Mouse (Mus musculus) heart, postnatal 36 days (tissue): ENCODE measurements around the gene Tcl1b4. TPM values are rescaled to one million over a fixed set of nuclear protein-coding genes. Genes with fewer than 3 reads are reported as not detected.
A peak's percentile ranks its signal among the peaks of the same experiment; 100 is the strongest.
"Not testable (repeated sequence)": the region's sequence is repeated elsewhere in the genome, so short reads cannot be mapped to it uniquely, and the experiment has no call there.

Experiments used
- DNase-seq, 2 experiments: peaks; one replicate each; pipeline ENCODE4 v3.0.0; 2021 to 2022
- intact Hi-C: fragments of 180-260 bp; cut with DNase I; formaldehyde crosslinking; loops from one replicate; pipeline ENCODE4 v1.15.1; 2025
- total RNA-seq, 2 experiments: library from RNA; stranded (reverse); gene quantifications; 2 replicates each; pipeline ENCODE4 v1.2.3; 2021

The Tcl1b4 gene
- total RNA-seq = not detected

DNA sequence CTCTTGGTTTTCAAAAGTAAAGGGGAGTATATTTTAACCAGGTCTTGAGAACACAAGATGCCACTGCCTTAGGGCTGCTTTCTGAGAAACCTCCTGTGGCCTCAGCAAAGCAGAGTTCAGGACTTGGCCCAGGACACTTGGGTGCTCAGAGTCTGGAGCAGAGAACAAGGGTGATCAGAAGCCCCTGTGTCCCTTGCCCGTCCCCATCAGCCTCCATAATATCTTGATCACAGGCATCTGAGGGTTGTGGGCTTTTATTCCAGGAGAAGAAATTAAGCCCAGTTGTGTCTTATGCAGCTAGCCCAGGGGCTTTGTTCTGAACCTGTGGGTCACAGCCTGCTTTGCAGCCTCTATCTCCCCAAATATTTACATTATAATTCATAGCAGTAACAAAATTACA is at the start of gene Tcl1b4:
Gene Tcl1b4 (plus strand): TSS at position 301 of the 400 bp plus-strand sequence.
- DNase-seq, intact Hi-C loops: not testable (repeated sequence)

DNA sequence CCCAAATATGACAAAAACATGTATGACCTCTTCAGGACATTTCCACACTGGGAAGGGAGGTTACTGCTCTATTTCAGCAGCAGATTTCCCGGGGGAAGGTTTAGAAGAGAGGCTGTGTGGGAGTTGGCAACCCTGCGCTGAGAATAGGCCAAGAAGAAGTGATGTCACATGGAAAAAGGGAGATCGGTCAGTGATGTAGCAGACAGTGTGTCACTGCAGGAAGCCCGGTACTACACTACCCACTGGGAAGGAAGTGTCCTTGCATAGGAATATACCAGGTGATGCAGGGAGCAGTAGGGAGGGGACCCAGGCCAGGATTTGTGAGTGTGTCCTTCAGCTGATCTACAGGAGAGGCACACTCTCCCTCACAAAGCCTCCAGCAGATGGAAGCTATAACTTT is 46.5 kb upstream of the Tcl1b4 start:
- intact Hi-C loops = not testable (repeated sequence)
- peak in 1 of 2 experiments; percentile 1 for DNase-seq

DNA sequence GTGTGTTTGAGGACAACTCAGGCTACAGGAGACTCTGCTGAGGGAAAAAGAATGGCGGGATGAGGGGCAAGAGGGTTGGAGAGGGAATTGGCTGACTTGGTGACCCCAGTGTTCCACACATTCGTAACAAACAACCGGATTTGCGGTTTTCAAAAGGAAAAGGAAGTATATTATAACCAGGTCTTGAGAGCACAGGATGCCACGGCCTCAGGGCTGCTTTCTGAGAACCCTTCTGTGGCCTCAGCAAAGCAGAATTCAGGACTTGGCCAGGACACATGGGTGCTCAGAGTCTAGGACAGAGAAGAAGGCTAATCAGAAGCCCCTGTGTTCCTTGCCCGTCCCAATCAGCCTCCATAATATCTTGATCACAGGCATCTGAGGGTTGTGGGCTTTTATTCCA is 42.9 kb upstream of the Tcl1b4 start:
- no peak for DNase-seq
- intact Hi-C loops = no loop called here

DNA sequence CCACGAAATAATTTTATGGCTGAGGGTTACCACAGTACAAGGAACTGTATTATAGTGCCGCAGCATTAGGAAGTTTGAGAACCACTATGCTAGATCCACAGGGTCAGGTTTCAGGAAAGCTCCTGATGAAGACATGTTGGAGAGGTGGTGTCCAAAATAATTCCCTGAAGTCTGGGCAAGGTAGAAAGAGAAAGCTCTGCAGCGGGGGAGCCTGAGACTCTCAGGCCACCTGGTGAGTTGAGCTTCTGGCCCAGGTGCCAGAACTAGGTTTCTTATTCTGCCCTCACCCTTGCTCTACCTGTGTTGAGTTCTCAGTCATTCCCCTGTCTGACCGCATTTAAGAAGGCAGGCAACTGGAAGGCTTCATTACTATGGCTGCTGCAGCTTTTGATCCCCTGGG is 42.4 kb upstream of the Tcl1b4 start, which contains the start of gene Tcl1b1:
Gene Tcl1b1 (plus strand): TSS at position 301 of the 400 bp plus-strand sequence.
- DNase-seq = no peak
- intact Hi-C loops = no loop called here

DNA sequence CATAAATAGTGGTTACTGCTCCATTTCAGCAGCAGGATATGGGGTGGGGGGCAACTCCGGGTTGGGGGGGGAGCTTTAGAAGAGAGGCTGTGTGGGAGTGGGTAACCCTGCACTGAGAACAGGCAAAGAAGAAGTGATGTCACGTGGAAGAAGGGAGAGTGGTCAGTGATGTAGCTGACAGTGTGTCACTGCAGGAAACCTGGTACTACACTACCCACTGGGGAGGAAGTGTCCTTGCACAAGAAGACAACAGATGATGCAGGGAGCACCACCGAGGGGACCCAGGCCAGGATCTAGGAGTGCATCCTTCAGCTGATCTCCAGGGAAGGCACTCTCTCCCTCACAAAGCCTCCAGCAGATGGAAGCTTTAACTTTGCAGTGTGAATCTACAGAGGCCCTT is 35.0 kb upstream of the Tcl1b4 start:
- intact Hi-C loops = no loop called here
- no peak for DNase-seq

DNA sequence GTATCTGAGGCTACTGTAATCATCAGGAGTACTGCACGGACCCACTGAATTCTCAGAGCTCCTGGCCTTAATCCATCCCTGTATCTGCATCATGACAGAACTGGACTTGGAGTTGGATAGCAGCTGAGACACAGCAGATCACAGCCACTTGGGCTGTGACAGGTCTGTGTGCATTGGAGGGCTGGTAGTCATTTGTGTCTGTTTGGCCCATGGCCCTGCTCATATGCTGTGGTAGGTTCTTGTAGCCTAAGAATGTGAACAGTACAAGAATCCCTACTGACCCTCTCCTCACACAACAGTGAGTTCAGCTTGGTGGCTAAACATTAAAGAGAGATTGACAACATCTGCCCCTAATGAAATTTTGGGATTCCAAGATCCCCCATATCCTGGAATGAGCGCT is 28.4 kb upstream of the Tcl1b4 start:
- intact Hi-C loops = no loop called here
- no peak for DNase-seq

DNA sequence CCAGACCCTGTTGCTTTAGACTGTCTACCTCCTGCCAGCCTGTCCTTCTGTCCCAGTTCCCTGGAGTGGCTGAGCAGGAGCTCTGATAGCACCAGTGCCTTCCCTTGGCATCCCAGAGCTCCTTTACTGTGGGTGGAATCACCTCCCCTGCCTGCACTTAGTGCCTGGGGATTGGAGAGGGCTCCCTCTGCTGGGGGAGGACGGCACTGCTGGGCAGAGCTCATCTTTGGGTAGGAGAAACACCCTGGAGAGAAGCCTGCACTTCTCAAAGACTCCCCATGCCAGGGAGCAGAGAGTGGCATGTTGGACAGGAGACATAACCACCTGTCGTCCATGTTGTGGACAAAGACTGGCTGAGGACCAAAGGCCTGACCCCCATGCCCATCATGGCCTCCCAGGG is 27.4 kb upstream of the Tcl1b4 start:
- intact Hi-C loops = not testable (repeated sequence)
- DNase-seq = peak; percentile 13 to 64

DNA sequence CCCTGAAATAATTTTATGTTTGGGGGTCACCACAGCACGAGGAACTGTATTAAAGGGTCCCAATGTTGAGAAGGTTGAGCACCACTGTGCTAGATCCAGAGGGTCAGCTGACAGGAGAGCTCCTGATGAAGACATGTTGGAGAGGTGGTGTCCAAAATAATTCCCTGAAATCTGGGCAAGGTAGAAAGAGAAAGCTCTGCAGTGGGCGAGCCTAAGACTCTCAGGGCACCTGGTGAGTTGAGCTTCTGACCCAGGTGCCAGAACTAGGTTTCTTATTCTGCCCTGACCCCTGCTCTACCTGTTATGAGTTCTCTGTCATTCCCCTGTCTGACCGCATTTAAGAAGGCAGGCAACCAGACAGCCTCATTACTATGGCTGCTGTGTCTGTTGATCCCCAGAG is 25.7 kb upstream of the Tcl1b4 start, which contains the start of gene Tcl1b5:
Gene Tcl1b5 (plus strand): TSS at position 301 of the 400 bp plus-strand sequence.
- intact Hi-C loops, DNase-seq: not testable (repeated sequence)

DNA sequence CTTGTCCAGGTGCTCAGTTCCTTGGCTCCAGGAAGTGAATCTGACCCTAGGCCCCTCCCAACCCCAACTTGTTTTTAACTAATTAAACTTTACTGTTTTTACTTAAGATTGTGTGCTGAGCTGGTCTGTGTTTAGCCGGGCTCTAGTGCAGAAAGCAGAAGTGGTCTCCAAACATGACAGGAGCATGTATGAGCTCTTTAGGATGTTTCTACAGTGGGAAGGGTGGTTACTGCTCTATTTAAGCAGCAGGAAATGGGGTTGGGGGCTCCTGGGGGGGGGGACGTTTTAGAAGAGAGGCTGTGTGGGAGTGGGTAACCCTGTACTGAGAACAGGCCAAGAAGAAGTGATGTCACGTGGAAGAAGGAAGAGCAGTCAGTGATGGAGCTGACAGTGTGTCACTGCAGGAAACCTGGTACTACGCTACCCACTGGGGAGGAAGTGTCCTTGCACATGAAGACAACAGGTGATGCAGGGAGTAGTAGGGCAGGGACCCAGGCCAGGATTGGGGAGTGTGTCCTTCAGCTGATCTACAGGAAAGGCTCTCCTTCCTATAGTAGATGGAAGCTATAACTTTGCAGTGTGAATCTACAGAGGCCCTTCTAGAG is 20.6 kb upstream of the Tcl1b4 start:
- not testable (repeated sequence) for DNase-seq

DNA sequence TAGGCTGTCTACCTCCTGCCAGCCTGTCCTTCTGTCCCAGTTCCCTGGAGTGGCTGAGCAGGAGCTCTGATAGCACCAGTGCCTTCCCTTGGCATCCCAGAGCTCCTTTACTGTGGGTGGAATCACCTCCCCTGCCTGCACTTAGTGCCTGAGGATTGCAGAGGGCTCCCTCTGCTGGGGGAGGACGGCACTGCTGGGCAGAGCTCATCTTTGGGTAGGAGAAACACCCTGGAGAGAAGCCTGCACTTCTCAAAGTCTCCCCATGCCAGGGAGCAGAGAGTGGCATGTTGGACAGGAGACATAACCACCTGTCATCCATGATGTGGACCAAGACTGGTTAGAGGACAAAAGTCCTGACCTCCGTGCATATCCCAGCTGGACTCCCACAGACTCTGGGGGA is 12.8 kb upstream of the Tcl1b4 start:
- intact Hi-C loops = not testable (repeated sequence)
- peak in 1 of 2 experiments; percentile 8 for DNase-seq

More for the DNA sequence above, 20.6 kb upstream of the Tcl1b4 start:
- intact Hi-C loops = not testable (repeated sequence)

DNA sequence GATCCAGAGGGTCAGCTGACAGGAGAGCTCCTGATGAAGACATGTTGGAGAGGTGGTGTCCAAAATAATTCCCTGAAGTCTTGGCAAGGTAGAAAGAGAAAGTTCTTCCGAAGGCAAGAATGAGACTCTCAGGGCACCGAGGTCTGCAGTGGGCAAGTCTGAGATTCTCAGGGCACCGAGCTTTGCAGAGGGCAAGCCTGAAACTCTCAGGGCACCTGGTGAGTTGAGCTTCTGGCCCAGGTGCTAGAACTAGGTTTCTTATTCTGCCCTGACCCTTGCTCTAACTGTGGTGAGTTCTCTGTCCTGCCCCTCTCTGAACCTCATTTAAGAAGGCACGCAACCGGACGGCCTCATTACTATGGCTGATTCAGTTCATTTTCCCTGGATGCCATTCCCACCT is 11.0 kb upstream of the Tcl1b4 start, which contains the start of gene Tcl1b3:
Gene Tcl1b3 (plus strand): TSS at position 301 of the 400 bp plus-strand sequence.
- DNase-seq, intact Hi-C loops: not testable (repeated sequence)

DNA sequence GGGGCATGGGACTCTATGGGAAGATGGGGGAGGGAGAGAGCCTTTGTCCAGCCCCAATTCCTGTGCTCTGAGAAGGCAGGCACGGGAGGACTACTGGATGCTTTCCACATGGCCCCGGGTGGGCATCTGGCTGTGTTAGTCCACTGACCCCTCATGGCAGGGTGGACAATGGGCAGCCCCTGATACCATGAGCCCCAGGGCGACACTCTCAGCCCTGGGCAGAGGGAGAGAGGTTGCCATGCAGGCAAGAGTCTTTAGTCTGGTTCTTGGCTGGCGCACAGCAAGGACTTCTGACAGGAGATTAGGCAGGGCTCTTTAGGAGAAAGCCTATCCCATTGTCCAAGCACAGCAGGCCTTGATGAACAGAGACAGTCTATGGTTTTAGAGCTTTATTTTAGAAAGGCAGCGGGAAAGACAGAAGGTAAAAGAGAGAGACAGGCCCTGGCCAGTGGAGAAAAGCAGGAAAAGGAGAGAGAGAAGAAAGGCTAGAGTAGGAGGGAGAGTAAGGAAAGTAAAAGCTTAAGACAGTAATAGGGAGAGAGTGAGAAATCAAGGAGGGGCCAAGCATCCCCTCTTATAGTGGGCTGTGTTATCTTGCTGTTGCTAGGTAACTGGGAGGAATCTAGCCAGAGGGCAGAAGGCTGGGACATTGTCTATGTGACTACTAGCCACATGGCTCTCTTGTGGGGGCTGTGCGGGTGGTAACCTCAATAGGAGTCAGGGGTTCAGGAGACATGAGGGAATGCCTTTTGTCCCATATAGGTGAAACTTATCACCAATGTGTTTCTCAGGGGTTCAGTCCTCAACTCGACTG is 1.9 kb upstream of the Tcl1b4 start:
- intact Hi-C loops, DNase-seq: not testable (repeated sequence)

DNA sequence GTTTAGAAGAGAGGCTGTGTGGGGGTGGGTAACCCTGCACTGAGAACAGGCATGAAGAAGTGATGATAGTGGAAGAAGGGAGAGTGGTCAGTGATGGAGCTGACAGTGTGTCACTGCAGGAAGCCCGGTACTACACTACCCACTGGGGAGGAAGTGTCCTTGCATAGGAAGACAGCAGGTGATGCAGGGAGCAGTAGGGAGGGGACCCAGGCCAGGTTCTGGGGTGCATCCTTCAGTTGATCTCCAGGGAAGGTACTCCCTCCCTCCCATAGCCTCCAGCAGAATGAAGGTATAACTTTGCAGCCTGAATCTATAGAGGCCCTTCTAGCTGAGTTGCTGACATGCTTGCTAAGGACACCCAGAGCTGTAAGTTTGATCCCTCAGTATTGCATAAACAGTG is 5.3 kb downstream of the Tcl1b4 start:
- no peak for DNase-seq
- intact Hi-C loops = no loop called here

DNA sequence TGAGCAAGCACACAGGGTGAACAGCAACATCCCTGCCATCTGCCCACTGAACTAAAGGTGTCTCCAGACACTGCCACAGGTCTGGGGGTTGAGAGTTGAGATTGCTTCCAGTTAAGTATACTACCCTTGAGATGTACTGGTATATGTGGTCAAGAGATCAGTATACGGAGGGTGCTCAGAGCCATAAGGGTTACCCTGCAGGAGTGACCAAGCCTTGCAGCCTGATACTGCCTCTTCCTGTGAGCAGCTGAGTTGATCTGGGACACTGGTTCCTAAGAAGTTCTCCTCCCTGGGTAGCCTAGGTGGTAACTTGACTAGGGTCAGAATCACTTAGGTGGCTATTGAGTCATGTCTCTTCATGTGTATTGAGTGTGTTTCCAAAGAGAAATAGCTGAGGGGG is 6.7 kb downstream of the Tcl1b4 start:
- DNase-seq = no peak
- intact Hi-C loops = no loop called here

DNA sequence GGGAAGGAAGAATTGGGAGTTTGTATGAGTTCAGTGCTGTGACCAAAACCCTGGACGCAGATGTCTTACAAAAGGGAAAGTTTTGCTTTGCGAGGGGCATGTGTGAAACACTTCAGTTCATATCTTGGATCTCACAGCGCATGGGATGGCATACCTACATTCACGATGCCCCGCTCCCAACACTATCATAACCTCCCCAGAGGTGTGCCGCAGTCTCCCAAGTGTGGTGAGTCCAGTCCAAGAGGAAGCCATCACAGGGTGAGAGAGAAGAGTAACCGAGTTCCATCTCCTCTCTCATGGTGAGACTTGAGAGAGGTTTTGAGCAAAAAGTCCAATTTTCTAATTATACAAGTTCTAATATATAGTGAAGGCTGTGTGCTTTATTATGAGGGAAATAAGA is 7.5 kb downstream of the Tcl1b4 start:
- intact Hi-C loops = no loop called here
- no peak for DNase-seq

DNA sequence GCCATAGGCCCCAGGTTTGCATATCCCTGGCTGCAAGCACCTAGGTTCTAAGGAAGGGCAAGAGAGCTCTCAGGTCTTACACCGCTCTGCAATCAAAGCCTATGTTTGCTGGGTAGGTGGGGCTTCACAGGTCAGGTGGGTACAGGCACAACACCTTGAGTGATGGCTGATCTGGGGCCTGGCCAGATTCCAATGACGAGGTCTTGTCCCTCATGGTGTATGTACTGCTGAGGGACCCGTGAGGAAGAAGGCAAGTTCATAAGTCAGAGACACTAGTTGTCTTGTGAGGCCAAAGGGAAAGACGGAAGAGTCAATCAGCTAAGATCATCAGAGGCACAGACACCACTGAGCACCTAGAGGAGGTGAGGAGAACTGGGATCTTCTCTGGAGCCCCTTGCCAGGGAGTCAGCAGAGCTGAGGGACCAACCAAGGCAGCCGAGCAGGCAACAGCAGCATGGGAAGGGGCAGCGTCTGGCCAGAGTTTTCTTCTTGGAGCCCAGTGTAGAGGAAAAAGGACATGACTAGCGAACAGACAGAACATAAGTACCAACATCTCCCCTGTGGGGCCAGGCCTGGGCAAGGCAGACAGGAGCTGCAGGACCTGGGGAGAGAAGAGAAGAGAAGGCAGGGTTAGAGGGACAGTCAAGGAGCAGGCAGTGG is 15.5 kb downstream of the Tcl1b4 start:
- intact Hi-C loops = no loop called here
- DNase-seq = no peak

DNA sequence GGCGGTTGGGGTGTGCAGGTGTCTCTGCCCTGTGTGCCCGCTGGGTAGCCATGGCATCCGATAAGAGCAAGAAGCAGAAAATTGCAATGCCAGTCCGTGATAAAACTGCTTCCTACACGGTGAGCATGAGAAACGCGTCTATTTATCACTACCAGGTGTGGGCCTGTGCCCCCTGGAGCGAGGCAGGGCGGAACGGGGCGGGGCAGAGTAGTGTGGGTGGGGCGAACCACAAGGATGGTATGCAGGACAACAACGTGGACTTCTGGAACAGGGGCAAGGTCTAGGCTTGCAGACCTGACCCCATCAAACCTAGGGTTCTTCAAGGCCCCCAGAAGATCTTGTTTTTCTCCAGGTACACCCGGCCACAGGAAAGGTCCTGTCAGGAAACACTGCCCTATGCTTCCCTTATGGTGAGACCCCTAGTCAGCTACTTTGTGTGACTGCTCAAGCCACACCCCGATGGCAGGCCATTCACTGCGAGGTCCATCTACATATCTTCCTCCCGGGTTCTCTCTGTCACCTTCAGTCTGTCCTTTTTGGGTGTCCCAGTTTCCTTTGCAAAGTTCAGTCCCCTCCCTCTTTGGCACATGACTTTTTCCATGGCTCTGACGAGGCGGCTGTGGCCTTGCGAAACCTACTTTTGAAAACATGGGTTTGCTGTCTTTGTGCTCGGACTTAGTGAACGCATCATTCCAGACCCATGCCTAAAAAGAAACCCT is 21.0 kb downstream of the Tcl1b4 start, which contains the start of gene Tcl1:
Gene Tcl1 (minus strand): TSS at position 193 of the 719 bp plus-strand sequence.
- intact Hi-C loops = no loop called here

DNA sequence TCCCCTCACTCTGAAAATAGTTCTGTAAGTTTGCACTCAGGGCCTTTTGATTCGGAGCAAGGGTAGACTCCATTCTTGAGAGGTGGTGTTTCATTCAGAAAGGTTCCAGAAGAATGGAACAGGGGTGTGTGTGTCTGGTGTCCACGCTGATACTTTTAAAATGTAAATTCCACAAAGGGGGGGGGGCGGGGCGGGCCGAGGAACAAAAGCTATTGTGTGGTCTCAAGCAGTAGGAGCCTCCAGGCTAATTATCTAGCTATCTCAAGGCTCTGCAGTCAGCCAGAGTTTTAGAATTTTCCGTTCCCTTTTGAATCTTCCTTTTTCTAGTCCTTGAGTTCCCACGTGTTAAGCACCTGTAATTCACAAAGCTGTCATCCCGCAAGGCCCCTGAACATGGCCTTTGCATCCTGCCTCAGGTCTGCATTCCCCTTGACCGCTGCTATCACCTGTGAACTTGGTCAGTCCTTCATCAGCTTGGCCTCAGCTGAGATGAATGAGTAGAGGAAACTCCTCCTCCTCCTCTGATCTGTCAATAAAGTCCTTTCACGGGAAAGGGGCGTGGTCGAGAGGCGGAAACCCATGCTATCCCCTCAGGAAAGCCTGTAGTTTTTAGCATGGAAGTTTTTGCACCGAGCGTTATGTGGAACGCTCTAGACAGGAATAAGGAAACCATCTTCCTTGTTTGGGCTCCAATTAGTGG is 23.0 kb downstream of the Tcl1b4 start:
- DNase-seq = no peak
- intact Hi-C loops = no loop called here

More for the DNA sequence above, 21.0 kb downstream of the Tcl1b4 start, which contains the start of gene Tcl1:
- DNase-seq = no peak

DNA sequence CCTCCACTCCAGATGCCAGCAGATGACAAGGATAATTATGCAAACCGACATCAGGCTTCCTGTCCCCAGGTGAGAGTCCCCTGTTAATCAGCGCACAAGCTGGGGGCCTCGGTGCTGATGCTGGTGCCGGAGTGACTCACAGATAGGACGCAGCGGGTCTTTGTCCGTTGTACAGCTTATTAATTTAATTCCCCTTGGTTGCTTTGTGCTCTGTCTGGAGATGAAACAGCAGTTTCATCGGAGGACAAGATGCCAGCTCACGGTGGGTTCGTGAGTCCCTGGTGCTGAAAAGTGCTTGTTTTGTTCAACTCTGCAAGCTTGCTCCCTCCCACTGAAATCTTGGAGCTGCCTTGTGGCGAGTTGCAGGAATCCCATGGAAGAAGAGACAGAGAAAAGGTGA is 32.6 kb downstream of the Tcl1b4 start:
- no peak for DNase-seq
- intact Hi-C loops = no loop called here

DNA sequence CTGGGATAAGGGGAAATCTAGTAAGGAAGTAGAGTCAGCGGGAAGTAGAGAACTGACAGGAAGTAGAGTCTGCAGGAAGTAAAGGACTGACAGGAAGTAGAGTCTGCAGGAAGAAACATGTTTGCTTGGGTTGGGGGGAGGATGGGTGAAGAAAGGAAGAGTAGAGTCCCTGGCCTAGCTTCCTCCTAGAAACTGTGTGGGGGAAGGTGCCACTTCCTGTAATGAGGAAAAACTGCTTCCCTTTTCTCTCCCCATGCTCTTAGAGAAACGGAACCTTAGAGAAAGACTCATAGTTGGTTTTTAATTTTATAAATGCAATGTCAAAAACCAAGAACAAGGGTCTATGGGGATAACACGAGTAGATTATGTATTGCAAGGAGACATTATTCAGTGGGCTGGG is 33.3 kb downstream of the Tcl1b4 start:
- DNase-seq = no peak
- intact Hi-C loops = no loop called here
